Mouse (Mus musculus): ENCODE measurements at regions not wholly inside any gene's neighbourhood (a gene's known extent, or its start where the extent isn't known, plus 50 kb on each side); places are given as distances from the start of the nearest gene placed in this dataset.

GRCm38 (mm10) chr13:117079316-117079715, 54.0 kb upstream of the Parp8 start:
- no peak for DNase-seq (ENCODE audit: low spot score in 2 of 2)
- H3K27ac ChIP-seq = no peak overlapping the region
- no peak overlapping the region for H3K4me3 ChIP-seq
- TF ChIP-seq CTCF (conservative IDR thresholded peaks at IDR 0.05) = no peak

All from layer of hippocampus, adult 2 months (tissue).